Mouse (Mus musculus): ENCODE results near the gene Zc3h15. TPM values are rescaled to one million over a fixed set of nuclear protein-coding genes. Genes with fewer than 3 reads are reported as not detected.
"Not testable (repeated sequence)": the region's sequence is repeated elsewhere in the genome, so short reads cannot be mapped to it uniquely, and the experiment has no call there.

The Zc3h15 gene
- polyA plus RNA-seq, 1 experiment from 2014 or later: 187 TPM

DNA sequence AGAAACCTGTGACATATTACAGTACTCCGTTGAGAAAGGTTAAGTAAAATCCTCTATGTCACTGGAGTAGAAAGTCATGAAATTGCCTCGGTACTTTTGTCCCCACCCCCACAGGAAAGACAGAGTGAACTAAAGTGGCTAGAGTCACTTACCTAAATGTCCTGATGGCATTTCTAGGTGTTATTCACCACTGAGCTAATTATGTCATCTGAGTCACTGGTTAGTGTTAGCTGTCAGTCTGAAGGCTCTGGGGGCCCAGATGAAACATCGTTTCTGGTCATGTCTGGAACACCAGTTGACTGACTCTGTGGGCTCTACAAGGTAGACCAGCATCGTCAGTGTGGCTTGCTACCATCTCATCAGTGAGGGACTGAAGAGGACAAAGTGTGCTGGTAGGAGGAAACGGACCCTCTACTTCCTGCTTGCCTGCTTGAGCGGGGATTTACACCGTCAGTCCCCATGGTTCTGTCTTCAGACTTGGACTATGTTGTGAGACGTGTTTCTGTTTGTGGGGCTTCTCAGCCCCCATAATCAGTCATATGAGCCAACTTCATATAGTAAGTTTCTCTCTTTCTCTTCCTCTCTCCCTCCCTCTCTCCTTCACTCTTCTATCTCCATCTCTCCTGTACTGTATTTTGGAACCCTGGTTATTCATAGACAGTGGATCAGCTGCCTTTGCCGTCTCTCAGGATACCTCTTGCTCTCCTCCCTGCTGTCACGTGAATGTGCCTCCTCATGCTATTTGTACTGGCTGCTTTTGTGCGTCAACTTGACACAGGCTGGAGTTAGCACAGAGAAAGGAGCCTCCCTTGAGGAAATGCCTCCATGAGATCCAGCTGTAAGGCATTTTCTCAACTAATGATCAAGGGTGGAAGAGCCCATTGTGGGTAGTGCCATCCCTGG, 51.4 kb downstream of the Zc3h15 start:
- WGBS: 84% methylated on average over 11 of the region's 11 CpGs
- ATAC-seq (ENCODE audit: low FRiP score): no peak
- Histone ChIP-seq H3K36me3 (no peaks in the 10 kb centered on the region), H3K9ac (replicated peaks) (no peak overlapping the region), H3K4me3 (replicated peaks) (no peak overlapping the region), H3K4me1 (peaks cover 8% of the 10 kb centered on the region; the same call in 1 of the 2 replicates), H3K27ac (replicated peaks) (no peak overlapping the region), H3K9me3 (replicated peaks) (no peaks in the 10 kb centered on the region), H3K27me3 (replicated peaks) (no peaks in the 10 kb centered on the region), H3K4me2 (no peak overlapping the region)

- Histone ChIP-seq H3K9ac (replicated peaks) (no peak overlapping the region), H3K27me3 (replicated peaks) (no peaks in the 10 kb centered on the region), H3K9me3 (replicated peaks) (no peaks in the 10 kb centered on the region), H3K4me3 (replicated peaks) (no peak overlapping the region), H3K27ac (replicated peaks) (no peak overlapping the region), H3K36me3 (no peaks in the 10 kb centered on the region), H3K4me2 (no peak overlapping the region), H3K4me1 (no peaks in the 10 kb centered on the region)
- no peak for ATAC-seq (ENCODE audit: low FRiP score)
- WGBS: 92% methylated on average over 1 of the region's 1 CpGs
Observed at GRCm38 (mm10) chr2:83698484-83698883, 54.2 kb downstream of the Zc3h15 start.

DNA sequence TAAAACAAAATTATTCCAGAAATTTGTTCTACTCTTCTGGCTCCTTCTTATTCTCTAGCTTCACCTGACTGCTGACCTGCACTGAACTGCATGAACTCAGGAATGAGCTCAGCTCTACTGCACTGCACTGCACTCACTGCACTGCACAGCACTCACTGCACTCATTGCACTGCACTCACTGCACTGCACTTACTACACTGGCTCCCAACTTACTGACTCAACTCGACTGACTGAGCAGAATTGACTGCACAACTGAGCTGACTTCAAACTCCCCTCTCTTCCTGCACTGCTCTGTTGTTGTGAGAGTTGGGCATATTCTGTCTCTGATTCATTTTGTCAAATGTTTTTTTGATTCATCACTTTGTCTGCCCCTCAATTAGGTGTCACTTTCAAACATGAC, 55.1 kb downstream of the Zc3h15 start:
- no peaks in the 10 kb centered on the region for H3K36me3 ChIP-seq
- no peak for ATAC-seq (ENCODE audit: low FRiP score)

GRCm38 (mm10) chr2:83700667-83701066, 56.4 kb downstream of the Zc3h15 start:
- H3K9me3 ChIP-seq (replicated peaks): no peaks in the 10 kb centered on the region
- H3K4me3 ChIP-seq (replicated peaks): no peak overlapping the region
- H3K9ac ChIP-seq (replicated peaks): no peak overlapping the region
- no peaks in the 10 kb centered on the region for H3K4me1 ChIP-seq
- no peaks in the 10 kb centered on the region for H3K36me3 ChIP-seq
- no peak overlapping the region for H3K27ac ChIP-seq (replicated peaks)
- no peak overlapping the region for H3K4me2 ChIP-seq
- no peaks in the 10 kb centered on the region for H3K27me3 ChIP-seq (replicated peaks)
- 86% methylated on average over 4 of the region's 4 CpGs for WGBS
- no peak for ATAC-seq (ENCODE audit: low FRiP score)

More for the DNA sequence above, 55.1 kb downstream of the Zc3h15 start:
- H3K4me1 ChIP-seq: no peaks in the 10 kb centered on the region
- H3K4me2 ChIP-seq: no peak overlapping the region
- WGBS: 71% methylated on average over 1 of the region's 1 CpGs
- H3K9ac ChIP-seq (replicated peaks): no peak overlapping the region
- no peak overlapping the region for H3K27ac ChIP-seq (replicated peaks)
- no peaks in the 10 kb centered on the region for H3K9me3 ChIP-seq (replicated peaks)
- no peaks in the 10 kb centered on the region for H3K27me3 ChIP-seq (replicated peaks)
- no peak overlapping the region for H3K4me3 ChIP-seq (replicated peaks)

GRCm38 (mm10) chr2:83702411-83702810, 58.2 kb downstream of the Zc3h15 start:
- H3K4me2 ChIP-seq: no peak overlapping the region
- no peaks in the 10 kb centered on the region for H3K9me3 ChIP-seq (replicated peaks)
- H3K27ac ChIP-seq (replicated peaks): no peak overlapping the region
- ATAC-seq (ENCODE audit: low FRiP score): no peak
- no peak overlapping the region for H3K4me3 ChIP-seq (replicated peaks)
- H3K4me1 ChIP-seq: no peaks in the 10 kb centered on the region
- no peaks in the 10 kb centered on the region for H3K27me3 ChIP-seq (replicated peaks)
- WGBS: 95% methylated on average over 7 of the region's 7 CpGs
- H3K36me3 ChIP-seq: no peaks in the 10 kb centered on the region
- H3K9ac ChIP-seq (replicated peaks): no peak overlapping the region

DNA sequence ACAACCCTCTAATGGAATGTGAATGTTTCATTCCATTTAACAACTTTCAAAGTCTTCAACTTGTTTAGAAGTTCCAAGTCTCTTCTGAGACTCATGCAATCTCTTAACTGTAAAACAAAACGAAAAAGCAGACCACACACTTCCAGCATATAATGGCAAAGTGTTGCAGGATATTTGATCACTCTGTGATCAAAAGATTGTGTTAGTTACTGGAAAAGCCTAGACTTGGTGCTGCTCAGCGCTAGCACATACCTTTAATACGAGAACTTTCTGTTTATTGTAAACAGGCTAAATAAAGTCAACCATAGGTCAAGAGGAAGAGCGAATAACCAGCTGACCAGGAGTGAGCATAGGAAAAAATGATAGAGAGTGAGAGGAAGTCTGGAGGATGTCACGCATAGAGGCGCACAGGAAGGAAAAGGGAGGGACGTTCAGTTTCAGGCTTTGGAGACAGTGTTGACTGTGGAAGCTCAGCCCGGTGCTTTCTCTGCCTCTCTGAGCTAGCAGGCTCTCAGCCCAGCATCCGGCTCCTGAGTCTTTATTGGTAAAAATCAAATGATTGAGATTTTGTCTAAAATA, 61.4 kb downstream of the Zc3h15 start:
- Histone ChIP-seq H3K27ac (replicated peaks) (no peak overlapping the region), H3K9ac (replicated peaks) (no peak overlapping the region), H3K4me1 (peaks cover 8% of the 10 kb centered on the region), H3K4me2 (no peak overlapping the region), H3K4me3 (replicated peaks) (no peak overlapping the region), H3K27me3 (replicated peaks) (no peaks in the 10 kb centered on the region), H3K9me3 (replicated peaks) (no peaks in the 10 kb centered on the region), H3K36me3 (no peaks in the 10 kb centered on the region)
- 88% methylated on average over 9 of the region's 9 CpGs for WGBS
- no peak for ATAC-seq (ENCODE audit: low FRiP score)

DNA sequence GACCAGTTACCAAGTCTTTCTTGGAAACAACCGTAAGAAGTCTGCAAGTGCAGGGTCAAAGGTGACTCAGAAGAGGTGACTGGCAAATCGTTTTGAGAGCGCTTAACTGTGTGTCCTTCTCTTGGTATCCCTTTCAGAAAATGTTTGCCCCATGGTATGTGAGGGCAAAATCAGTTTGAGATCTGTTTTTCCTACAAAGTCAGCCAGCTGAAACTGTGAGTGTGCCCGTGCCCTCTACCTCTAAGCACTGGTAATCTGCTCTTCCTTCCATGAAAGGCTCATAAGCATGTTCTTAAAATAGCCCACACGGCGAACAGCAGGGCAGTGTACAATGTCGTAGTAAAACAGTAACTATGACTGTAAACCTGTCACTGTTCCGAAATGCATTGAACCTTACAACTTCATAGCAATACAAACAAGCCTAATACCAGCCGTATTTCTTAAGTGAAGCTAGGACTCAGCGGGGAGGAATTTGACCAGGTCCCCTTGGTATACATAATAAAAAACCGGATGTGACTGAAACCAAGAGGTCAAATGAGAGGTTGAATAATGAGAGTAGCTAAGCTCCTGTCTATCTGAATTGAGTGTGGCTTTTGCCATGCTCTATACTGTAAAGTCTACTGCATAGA, 65.8 kb downstream of the Zc3h15 start:
- no peak for ATAC-seq (ENCODE audit: low FRiP score)

DNA sequence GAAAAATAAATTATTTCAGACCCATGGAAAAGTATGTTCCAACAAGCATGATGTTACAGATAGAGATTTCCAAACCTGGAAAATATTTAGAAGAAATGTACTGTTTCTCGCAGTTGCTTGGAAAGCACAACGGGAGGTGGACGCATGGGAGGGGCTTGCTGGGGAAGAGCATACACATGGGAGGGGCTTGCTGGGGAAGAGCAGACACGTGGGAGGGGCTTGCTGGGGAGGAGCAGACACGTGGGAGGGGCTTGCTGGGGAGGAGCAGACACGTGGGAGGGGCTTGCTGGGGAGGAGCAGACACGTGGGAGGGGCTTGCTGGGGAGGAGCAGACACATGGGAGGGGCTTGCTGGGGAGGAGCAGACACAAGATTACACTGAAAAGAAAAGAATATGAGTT, 69.0 kb downstream of the Zc3h15 start:
- H3K9ac ChIP-seq (replicated peaks); H3K4me3 ChIP-seq (replicated peaks); H3K4me1 ChIP-seq; H3K4me2 ChIP-seq; H3K27me3 ChIP-seq (replicated peaks); H3K36me3 ChIP-seq; ATAC-seq (ENCODE audit: low FRiP score); H3K9me3 ChIP-seq (replicated peaks); H3K27ac ChIP-seq (replicated peaks): not testable (repeated sequence)
- WGBS: 79% methylated on average over 7 of the region's 7 CpGs

More for the DNA sequence above, 65.8 kb downstream of the Zc3h15 start:
- H3K9ac ChIP-seq (replicated peaks): no peak overlapping the region
- WGBS: 29% methylated on average over 11 of the region's 11 CpGs
- H3K4me3 ChIP-seq (replicated peaks): no peak overlapping the region
- H3K9me3 ChIP-seq (replicated peaks): no peaks in the 10 kb centered on the region
- no peak overlapping the region for H3K4me2 ChIP-seq
- H3K27ac ChIP-seq (replicated peaks): no peak overlapping the region
- H3K36me3 ChIP-seq: no peaks in the 10 kb centered on the region
- no peaks in the 10 kb centered on the region for H3K27me3 ChIP-seq (replicated peaks)
- peaks cover 8% of the 10 kb centered on the region for H3K4me1 ChIP-seq

- no peaks in the 10 kb centered on the region for H3K9me3 ChIP-seq (replicated peaks)
- 76% methylated on average over 5 of the region's 5 CpGs for WGBS
- H3K4me2 ChIP-seq: no peak overlapping the region; the same call in 1 of the 2 replicates
- no peaks in the 10 kb centered on the region for H3K36me3 ChIP-seq
- peaks cover 8% of the 10 kb centered on the region for H3K4me1 ChIP-seq
- H3K27ac ChIP-seq (replicated peaks): no peak overlapping the region
- no peak overlapping the region for H3K9ac ChIP-seq (replicated peaks)
- H3K4me3 ChIP-seq (replicated peaks): no peak overlapping the region
- no peak for ATAC-seq (ENCODE audit: low FRiP score)
- H3K27me3 ChIP-seq (replicated peaks): no peaks in the 10 kb centered on the region
Observed at GRCm38 (mm10) chr2:83713946-83714345, 69.7 kb downstream of the Zc3h15 start.

Other genes with a start within 250 kb of the Zc3h15 start
- 29.1 and 29.8 TPM in 2 replicates for gene Itgav, start 80.0 kb downstream of the Zc3h15 start, polyA plus RNA-seq (2015; fragmentation: Nextera tagmentation; extraction: Ambion mirVana)
- gene Fam171b, start 168.2 kb downstream of the Zc3h15 start, polyA plus RNA-seq (2015; fragmentation: Nextera tagmentation; extraction: Ambion mirVana): 69.8 and 79.0 TPM in 2 replicates